Mouse (Mus musculus) CH12.LX (cell line): ENCODE results near the gene Rtn2.

Experiments
- CHD2 ChIP-seq: IDR thresholded peaks from 2 replicates; pipeline ENCODE4 v1.6.1; 2011; ENCODE audit warnings: low read length, improper control_type of control experiment
- CTCF ChIP-seq, 2 experiments: IDR thresholded peaks in 1 of 2; conservative IDR thresholded peaks in 1 of 2; 2 replicates each; pipeline ENCODE4 v1.5.1; 2011 to 2012; ENCODE audit warnings: low read depth in 2 of 2, low read length in 2 of 2, improper control_type of control experiment in 1 of 2, inconsistent platforms in 1 of 2, mild to moderate bottlenecking in 1 of 2, moderate library complexity in 1 of 2
- EP300 ChIP-seq: IDR thresholded peaks from 2 replicates; pipeline ENCODE4 v1.6.1; 2011; ENCODE audit warnings: low read length, improper control_type of control experiment
- GABPA ChIP-seq: IDR thresholded peaks from 2 replicates; pipeline ENCODE4 v1.6.1; 2012; ENCODE audit warnings: low read depth, low read length, improper control_type of control experiment, inconsistent platforms; ENCODE audit not compliant: insufficient replicate concordance
- MAX ChIP-seq: IDR thresholded peaks from 2 replicates; pipeline ENCODE4 v1.6.1; 2011; ENCODE audit warnings: low read length, improper control_type of control experiment
- USF1 ChIP-seq: IDR thresholded peaks from 2 replicates; pipeline ENCODE4 v1.6.1; 2014; ENCODE audit warnings: low read depth, mild to moderate bottlenecking, inconsistent platforms, low read length, improper control_type of control experiment
- ZC3H11A ChIP-seq: IDR thresholded peaks from 2 replicates; pipeline ENCODE4 v1.6.1; 2012; ENCODE audit warnings: low read depth, mild to moderate bottlenecking, inconsistent platforms, low read length, improper control_type of control experiment

GRCm38 (mm10) chr7:19306819-19307738 lies 24.7 kb downstream of the Rtn2 start:
- TF ChIP-seq CHD2 (no peak), CTCF (conservative IDR thresholded peaks at IDR 0.05 in 1 of 2, IDR thresholded peaks at IDR 0.05 in 1 of 2; ENCODE audit: low read depth in 2 of 2, low read length in 2 of 2) (no peak), ZC3H11A (no peak), MAX (no peak), EP300 (no peak), USF1 (no peak), GABPA (no peak)
